Mouse (Mus musculus) A20 (cell line): ENCODE results near the gene Fam83e.
A peak's percentile ranks its signal among the peaks of the same experiment; 100 is the strongest.

ENCODE experiments used
- DNase-seq: peaks from one replicate; pipeline ENCODE4 v3.0.0-alpha.2; 2011; ENCODE audit warnings: low read depth, low spot score

Gene Fam83e

DNA sequence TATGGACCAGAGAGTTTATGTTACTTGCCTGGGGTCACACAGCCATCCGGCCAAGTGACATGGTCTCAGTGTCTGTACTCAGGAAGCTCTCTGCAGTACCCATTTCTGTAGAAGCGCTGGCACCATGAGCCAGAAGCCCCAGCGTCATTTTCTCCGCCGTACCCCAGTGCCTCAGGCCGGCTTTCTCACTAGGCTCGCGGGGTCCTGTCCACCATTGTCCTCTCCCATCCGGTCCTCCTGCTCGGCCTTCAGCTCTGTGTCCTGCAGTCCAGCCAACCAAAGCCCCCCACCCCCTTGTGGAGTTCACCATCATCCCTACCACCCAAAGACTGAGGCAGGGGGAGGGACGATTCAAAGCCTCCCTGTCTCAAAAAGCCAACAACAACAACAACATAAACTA, 19.4 kb upstream of the Fam83e start:
- DNase-seq = no peak

DNA sequence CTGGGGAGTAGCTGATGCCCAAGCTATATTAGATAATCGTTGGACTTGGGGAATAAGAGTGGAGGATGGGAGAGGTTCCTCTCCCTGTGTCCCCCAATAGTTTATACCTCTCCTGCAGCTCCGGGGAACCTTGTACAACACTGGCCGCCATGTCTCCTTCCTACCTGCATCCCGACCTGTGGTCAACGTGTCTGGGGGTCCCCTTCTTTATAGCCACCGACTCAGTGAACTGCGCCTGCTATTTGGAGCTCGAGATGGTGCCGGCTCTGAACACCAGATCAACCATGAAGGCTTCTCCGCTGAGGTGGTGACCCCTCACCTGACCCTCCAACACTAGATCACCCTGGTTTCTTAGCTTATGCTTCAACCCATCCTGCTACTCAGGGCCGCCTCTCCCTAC, 18.7 kb upstream of the Fam83e start:
- no peak for DNase-seq

DNA sequence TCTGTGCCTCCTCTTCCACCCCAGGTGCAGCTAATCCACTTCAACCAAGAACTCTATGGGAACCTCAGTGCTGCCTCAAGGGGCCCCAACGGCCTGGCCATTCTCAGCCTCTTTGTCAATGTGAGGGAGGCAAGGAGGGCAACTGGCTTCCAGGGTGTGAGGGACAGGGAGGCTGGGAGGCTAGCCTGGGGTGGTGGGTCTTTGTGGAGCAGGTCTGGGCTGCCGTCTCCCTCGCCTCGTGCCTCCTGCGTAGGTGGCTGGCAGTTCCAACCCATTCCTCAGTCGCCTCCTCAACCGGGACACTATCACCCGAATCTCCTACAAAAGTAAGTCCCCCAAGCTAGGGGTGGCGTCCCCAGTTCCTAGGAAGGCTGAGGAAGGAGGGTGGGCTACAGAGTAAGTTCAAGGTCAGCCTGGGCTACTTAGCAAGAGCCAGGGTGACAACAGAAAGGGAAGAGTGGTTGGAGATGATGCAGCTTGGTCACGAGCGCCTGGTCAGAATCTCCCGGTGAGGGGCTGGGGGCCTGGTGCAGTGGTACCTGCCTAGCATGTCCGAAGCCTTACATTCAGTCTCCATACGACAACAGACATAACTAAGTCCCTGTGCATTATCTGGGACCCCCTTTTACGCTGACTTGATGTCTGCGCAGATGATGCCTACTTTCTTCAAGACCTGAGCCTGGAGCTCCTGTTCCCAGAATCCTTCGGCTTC, 18.0 kb upstream of the Fam83e start:
- DNase-seq = no peak

DNA sequence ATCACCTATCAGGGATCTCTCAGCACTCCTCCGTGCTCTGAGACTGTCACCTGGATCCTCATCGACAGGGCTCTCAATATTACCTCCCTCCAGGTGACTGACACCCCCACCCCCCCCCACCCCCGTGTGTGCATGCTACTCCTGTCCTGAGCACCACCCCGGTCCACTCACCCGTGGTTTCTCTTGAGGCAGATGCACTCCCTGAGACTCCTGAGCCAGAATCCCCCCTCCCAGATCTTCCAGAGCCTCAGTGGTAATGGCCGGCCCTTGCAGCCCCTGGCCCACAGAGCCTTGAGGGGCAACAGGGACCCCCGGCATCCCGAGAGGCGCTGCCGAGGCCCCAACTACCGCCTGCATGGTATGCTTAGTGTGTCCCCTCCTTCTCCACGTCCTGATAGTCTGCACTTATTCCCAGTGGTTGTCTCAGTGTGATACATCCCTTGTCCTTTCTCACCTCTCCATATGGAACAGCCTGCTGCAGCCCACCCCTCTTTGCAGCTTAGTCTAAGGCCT, 17.4 kb upstream of the Fam83e start:
- DNase-seq = no peak

DNA sequence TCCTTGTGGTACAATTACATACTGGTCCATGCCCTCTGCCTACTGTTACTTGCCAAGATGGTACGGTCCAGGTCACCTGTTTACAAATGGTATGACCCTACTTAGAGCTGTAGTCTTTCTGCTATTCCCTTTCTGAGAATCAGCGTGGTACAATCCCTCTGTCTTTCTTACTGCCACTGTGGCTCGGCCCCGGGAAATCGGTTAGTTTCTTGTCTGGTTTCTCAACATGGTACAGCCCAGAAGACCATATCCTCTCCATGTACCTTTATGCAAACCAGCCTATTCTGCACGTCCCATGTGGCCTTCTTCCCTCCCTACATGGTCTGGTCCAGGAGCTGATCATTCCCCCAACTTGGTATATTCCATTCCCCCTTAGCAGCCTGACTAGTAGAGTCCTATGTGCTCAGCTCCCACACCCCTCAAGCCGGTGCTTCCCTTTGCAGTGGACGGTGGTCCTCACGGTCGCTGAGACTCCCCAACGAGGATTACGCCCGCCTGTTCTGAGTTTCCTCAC, 16.9 kb upstream of the Fam83e start:
- DNase-seq = peak; percentile 94

DNA sequence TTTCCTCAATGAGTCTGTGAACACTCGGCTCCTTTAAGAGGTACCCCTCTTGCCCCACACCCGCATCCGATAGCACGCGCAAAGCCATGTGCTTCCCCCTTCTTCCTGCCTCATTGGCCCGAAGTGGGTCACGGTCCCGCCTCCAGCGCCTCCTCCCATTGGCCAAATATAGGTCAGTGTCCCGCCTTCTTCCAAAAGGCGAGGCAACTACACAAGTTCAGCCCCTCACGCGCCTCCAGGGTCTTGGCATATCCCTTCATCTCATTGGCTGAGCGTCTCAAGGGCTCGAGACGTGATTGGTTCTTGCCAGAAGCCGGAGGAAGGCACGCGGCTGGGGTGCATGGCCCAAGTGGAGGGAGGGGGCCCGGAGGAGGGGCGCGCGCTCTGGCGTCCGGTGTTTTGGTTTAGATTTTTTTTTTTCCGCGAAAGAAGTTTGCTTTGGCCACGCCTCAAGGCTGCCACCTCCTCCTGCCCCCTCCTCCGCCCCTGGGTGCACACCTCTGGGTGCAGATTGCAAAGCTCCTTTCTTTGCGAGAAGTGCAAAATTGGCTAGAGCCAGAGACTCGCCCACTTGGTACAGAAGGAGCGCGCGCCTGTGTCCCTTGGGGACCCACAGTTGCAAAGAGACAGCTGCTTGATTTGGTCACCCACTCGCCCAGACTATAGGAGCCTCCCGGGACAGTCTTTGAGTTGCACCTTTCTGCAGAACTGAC, 16.1 kb upstream of the Fam83e start, which contains the start of gene Dbp:
TSS of gene Dbp (plus strand) at position 359 of the 713 bp plus-strand sequence.
- DNase-seq = peak; percentile 99

DNA sequence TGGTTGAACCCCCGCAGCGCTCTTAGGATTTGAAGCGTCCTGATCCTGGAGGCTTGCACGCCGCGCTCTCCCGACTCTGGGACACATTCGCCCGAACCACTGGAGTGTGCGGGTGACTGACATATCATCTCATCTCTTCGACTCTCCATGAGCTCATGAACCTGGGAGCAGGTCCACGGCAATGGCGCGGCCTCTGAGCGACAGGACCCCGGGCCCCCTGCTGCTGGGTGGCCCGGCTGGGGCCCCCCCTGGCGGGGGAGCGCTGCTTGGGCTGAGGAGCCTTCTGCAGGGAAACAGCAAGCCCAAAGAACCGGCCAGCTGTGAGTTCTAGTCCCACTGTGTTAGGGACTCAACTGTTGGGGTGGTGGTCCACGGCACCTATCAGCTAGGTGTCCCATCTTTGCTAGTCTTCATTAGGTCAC, 15.6 kb upstream of the Fam83e start:
- DNase-seq = no peak

DNA sequence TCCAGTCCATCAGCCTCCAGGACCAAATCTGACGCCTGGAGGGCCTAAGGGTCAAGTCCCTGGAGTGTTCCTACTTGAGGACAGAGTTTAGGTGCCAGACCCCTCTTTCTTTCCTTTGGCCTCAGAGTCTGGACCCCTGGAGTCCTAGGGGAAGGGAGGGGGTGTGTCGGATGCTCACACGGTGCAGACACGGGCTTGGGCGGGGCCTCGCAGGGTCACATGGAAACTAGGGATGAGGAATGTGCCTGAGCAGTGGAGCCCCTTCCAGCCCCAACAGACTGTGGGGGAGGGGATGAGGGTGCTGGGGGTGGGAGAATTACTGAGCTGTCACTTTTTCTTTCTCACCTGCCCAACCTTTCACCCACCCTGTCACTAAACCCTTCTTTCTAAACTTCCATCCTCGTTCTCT, 15.1 kb upstream of the Fam83e start:
- peak; percentile 64 for DNase-seq

DNA sequence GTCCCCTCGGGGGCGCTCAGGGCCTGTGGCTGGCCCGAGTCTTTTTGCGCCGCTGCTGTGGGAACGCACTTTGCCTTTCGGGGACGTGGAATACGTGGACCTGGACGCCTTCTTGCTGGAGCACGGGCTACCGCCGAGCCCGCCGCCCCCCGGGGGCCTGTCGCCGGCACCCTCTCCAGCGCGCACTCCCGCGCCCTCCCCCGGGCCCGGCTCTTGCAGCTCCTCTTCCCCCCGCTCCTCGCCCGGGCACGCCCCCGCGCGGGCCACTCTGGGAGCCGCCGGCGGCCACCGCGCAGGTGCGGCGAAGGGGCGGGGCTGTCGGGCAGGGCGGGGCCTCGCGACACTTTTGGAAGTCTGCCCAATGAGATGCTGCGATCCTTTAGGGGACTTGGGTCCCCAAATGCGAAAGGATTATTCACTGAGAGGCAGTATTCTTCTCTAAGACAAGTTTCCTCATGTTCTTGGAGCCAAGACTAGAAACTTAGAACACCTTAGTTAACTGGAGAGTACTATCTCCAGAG, 14.2 kb upstream of the Fam83e start:
- peak; percentile 96 for DNase-seq

DNA sequence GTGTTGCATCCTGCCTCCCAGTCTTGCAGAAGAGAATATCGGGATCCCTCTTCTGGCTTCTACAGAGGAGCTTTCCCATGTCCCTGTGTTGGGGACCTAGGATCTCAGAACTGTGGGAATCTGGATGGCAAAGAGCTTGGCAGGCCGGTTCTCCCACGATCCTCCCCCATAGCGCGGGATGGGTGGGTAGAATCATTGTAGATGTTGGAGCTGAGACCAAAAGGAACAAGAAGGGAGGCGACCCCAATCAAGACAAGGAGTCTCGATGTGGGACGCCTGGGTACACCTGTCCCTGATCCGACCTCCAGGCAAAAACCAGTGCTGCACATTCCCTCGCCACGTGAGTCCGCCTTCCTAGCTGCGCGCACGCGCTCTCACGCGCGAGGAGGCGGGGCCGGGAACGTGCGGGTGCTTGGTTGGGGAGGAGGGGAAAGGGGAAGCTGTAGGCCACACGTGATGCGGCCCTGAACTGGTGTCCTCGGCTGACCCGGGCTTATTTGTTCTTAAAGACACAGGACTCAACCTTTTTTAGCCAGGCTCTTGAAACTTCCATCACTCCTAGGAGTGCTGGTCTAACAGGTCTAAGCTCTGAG, 13.5 kb upstream of the Fam83e start:
- peak; percentile 96 for DNase-seq

DNA sequence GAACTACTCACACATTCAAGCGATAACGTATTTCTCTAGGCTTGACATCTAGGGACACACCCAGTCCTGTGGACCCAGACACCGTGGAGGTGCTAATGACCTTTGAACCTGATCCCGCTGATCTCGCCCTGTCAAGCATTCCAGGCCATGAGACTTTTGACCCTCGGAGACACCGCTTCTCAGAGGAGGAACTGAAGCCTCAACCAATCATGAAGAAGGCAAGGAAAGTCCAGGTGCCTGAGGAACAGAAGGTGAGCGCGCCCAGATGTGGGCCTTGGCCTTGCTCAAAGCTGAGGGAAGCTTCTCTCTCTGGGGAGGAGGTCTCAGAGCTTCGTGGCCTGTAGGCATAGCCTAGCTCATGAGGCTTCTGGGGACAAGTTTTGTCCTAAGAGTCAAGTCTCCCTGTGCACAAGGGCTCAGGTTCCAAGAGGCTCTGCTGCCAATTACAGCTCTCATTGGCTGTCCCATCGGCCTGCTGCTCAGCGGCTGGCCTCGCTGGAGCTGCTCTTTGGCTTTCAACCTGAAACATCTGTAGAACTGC, 12.7 kb upstream of the Fam83e start:
- peak; percentile 75 for DNase-seq

DNA sequence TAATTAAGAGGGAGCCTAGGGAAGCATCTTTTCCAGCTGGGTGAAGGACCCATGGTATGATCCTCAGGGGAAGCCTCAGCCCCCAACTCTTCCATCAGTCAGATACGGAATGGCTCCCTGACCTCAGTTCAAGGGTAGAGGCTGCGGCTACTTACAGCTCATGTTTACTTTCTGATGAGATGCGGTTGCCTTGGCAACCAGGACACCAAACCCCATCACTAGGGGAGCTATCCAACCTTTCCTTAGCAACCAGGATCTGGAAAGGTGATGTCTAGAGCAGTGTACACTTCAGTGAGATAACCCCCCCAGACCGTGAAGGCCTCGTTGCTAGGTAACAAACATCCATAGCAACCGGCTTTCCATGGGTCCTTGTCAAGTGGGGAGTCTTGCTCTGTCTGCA, 12.0 kb upstream of the Fam83e start:
- peak; percentile 43 for DNase-seq

DNA sequence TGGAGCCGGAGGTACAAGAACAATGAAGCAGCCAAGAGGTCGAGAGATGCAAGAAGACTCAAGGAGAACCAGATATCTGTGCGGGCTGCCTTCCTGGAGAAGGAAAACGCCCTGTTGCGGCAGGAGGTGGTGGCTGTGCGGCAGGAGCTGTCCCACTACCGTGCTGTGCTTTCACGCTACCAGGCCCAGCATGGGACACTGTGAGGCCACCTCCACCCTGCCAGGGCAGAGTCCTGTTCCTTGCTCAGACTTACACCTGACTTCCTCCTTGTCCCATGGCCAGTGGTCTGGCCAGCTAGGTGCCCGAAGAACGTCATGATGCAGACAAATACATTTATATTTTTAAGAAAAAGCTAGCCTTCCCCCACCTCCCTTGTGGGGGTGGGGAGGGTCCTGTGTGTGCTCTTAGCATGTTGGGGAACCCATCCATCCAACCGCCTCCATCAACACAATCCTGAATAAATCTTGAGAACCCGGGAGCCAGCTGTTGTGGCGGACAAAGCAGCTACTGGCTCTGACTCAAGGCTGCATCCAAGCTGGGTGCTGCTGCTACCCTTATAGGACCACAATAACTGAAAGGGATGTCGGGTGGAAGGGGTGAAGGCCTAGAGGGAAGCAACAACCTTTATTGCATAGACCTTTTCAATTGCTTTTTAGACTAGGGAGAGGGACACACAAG, 11.2 kb upstream of the Fam83e start:
- DNase-seq = no peak

DNA sequence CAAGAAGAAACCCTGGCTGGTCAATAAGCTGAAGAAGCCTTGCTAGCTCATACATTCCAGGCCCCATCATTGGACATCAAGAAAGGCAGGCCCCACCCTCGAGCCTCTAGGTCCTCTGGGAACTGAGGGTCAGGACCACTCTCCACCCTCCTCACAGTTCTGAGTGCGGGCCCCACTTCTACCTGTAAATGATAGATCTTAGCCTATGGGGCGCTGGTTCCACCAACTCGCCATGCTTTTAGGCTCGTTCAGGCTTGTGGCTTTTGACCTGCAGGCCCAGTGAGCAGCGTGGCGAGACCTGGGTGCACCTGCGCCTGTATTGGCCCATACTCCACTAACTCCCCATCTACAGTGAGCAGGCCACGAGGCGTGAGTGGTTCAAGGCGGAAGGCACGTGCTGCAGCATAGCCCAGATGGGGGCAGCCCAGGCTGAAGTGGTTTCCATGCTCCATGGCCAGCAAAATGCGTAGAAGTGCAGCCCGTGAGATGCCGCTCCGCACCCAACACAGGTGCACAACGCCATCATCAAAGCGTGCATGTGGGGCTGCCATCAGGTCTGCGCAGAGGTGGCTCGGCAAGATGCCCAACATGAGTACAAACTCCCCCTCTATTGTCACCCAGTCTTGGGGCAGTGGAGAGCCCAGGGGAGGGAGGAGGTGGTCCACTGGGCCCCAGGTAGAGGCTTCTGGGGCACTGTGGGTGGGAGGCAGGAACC, 10.4 kb upstream of the Fam83e start:
- DNase-seq = no peak

DNA sequence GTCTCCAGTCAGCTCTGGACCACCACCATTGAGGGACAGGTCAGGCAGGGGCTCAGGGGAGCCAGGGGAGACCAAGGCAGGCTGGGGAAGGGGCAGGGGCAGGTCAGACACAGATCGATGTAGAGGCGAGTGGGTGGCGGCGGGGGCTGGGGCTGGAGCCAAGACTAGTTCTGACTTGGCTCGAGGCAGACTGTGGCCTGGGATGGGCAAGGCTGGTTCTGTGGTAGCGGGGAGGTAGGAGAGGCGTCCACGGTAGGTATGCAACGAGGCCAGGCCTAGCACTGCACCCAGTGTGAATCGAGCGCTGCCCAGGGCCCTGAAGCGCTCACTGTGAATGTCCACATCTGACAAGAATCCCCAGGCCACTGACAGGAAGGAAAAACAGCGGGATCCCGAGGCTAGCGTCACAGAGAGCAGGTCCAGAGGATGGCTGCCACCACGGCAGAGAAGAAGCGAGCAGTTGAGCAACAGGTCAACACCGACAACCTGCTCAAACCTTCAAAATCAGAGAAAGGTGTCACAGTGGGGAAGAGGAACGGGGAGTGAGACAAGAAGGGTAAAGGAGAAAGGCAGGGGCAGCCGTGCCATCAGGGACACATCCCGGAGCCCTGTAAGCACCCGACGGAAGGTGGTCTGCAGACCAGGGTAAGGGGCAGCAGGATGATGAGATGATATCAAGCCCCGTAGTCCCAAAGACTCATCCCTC, 9.5 kb upstream of the Fam83e start:
- DNase-seq = no peak

DNA sequence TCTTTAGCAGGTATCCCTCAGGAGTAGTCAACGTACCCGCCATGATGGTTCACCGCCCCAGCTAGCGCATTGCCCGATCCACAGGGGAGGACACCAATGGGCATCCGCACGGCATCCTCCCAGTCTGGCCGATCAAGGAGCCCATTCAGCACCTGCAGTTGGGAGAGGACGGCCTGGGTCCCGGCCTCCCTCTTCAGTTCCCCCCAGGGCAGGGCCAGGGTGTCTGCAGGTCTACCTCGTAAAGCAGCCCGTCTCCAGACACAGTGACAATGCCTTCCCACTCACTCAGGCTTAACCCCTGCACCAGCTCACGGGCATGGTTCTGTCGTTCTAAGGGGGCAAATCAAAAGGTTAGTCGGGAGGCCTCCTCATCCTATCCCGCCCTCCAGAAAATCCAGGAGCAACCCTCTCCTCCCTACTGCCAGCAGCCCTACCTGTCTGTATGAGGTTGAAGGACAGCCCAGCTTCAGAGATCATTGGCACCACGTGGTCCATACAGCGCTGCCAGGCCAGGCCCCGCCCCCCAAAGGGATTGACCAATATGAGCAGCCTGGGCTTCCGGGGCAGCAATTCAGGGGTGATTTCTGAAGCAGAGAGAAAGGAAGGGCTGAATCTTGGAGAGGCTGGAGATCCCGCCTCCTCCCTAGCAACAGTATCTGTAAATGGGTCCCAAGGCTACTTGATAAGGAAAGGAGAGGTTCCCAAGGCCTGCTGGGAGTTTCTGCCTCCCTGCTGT, 8.8 kb upstream of the Fam83e start:
- DNase-seq = no peak

DNA sequence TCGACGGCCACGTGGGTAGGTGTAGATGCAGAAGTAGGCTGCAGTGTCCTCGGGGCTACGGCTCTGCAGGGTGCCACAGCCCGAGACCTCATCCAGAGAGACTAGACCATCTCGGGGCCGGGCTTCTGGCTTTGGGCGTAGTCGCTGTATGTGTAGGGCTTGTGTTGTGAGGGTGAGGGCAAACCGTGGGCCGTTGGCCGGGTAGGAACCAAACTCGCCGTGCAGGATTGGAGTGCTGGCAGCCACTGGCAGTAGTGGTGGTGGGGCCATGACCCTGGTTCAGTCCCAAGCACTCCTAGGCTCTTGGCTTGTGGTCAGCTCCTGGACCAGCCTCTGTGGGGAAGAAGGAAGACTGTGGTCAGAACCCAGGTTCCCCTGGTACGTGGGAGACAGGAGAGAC, 7.6 kb upstream of the Fam83e start:
- no peak for DNase-seq

DNA sequence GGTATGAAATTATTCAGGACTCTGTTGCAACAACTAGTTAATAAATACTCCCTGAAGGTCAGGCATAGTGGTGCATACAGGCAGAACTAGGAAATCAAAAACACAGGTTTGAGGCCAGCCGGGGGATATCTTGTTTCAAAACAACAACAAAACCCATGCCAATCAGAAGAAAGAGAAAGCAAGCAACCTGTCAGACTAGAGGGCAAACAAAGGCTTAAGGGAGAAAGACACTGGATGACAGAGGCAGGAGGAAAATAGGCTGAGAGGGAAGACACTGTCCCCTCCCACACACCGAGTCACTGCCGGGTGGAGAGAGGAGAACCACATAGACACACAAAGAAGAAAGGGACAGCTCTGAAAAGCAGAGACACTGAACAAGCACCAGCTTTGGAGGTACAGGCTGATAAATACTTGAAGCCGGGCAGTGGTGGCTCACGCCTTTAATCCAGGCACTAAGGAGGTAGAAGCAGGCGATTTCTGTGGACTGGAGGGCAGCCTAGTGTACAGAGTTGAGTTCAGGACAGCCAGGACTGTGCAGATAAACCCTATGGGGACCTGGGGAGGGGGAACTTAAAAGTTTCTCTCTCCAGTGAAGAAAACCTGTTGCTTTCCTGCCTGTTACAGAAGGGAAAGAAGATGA, 7.0 kb upstream of the Fam83e start:
- no peak for DNase-seq

DNA sequence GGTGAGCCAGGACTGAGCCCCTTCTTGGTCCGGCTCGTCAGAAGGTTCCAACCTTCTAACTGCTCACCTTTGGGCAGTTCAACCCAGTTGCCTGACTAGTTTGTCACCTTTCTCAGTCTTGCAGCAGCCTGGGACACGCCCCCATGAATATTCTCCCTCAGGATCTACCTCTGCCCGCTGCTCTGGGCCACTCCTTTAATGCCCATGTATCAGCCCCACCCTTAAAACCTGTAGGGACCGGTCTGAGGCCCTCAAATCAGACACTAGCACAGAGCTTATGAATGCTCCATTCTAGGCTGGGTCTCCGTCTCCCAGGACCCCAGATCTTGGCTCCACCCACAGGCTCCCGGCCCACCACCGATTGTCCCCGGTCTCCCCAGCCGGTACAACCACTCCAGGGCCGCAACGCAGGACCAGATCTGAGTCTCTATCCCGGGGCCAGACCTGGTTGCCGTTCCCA, 6.4 kb upstream of the Fam83e start:
- DNase-seq = no peak
